Mouse (Mus musculus) spleen, adult 2 months (tissue): ENCODE measurements around the gene Selp.

Source experiments
- CTCF ChIP-seq: fragments of 200-500 bp; IDR thresholded peaks from 2 replicates; pipeline ENCODE4 v1.5.1; 2011; ENCODE audit warnings: mild to moderate bottlenecking, inconsistent platforms; ENCODE audit not compliant: insufficient read depth, insufficient read length, insufficient replicate concordance; ENCODE audit errors: extremely low read depth
- POLR2A ChIP-seq: fragments of 200-500 bp; IDR thresholded peaks from 2 replicates; pipeline ENCODE4 v1.6.1; 2011; ENCODE audit warnings: low read depth, low read length, inconsistent platforms

DNA sequence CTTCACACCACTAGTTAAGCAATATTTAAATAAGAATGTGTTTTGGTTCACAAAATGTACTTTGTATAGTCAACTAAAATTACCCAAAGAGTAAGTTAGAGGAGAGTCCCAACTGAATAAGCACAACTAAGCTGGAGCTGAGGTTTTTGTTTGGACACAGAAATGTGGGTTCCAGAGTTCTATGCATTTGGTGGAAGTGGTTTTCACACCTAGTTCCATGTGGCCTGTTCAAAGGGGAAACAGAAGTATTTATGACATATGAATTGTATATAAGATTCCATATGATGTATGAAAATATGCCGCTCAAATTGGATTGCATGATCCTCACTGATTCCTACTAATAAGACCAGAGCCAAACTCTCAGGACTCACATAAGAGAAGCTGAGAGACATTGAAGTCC lies 39.6 kb upstream of the Selp start:
- TF ChIP-seq POLR2A = no peak
- TF ChIP-seq CTCF = no peak
